Mouse (Mus musculus) bone marrow, adult 2 months (tissue): ENCODE results near the gene Hyal3.

Source experiments
- CTCF ChIP-seq: fragments of 200-500 bp; IDR thresholded peaks from 2 replicates; pipeline ENCODE4 v1.5.1; 2011; ENCODE audit warnings: low read length, control low read depth; ENCODE audit not compliant: control insufficient read depth, insufficient read depth
- POLR2A ChIP-seq: fragments of 200-500 bp; IDR thresholded peaks from 2 replicates; pipeline ENCODE4 v1.6.1; 2011; ENCODE audit warnings: low read depth, mild to moderate bottlenecking, control low read depth, low read length, borderline replicate concordance; ENCODE audit not compliant: control insufficient read depth

DNA sequence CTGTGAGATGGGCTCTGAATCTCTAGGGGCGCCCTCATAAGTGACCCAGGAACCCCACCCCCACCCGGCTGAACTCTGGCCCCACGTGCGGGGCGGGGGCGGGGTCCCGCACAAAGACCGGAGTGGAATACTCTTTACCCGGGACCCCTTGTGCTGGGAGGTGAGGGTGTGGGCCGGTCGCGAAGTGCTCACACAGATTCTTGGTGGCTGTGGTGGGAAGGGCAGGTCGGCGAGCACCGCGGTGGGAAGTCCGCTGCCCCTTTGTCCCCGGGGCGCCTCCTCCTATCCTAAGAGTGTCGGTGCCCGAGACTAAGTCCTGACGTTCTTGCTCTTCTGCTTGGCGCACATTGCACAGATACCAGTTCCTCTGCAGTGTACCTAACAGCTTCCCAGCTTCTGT lies 11.3 kb upstream of the Hyal3 start:
- TF ChIP-seq CTCF (no peak), POLR2A (no peak)
